Mouse (Mus musculus): ENCODE data around the gene Mfsd11. TPM values are rescaled to one million over a fixed set of nuclear protein-coding genes. Genes with fewer than 3 reads are reported as not detected.

Mfsd11 gene
- 36.4 and 40.6 TPM in 2 replicates for polyA plus RNA-seq (2012; rRNA removed)

- TF ChIP-seq CTCF (IDR thresholded peaks at IDR 0.05; ENCODE audit: borderline replicate concordance, extremely low read depth, insufficient read depth, insufficient read length) = no peak
- peak; percentile 35; the same call in 1 of the 2 replicates for TF ChIP-seq POLR2A (IDR thresholded peaks at IDR 0.05; ENCODE audit: borderline replicate concordance, extremely low read depth, insufficient read depth, insufficient read length, poor library complexity, severe bottlenecking)
- DNase-seq (ENCODE audit: low read depth) = peak; percentile 84
Observed at GRCm38 (mm10) chr11:116852291-116852890, at the start of gene Mfsd11. Mfsd11 (plus strand) TSS chr11:116852440.

- no peak for DNase-seq (ENCODE audit: low read depth)
- TF ChIP-seq CTCF (IDR thresholded peaks at IDR 0.05; ENCODE audit: borderline replicate concordance, extremely low read depth, insufficient read depth, insufficient read length) = no peak
- no peak for TF ChIP-seq POLR2A (IDR thresholded peaks at IDR 0.05; ENCODE audit: borderline replicate concordance, extremely low read depth, insufficient read depth, insufficient read length, poor library complexity, severe bottlenecking)
Observed at GRCm38 (mm10) chr11:116802709-116803108, 49.5 kb upstream of the Mfsd11 start.

- peak; percentile 33 for DNase-seq (ENCODE audit: low read depth)
- TF ChIP-seq POLR2A (IDR thresholded peaks at IDR 0.05; ENCODE audit: borderline replicate concordance, extremely low read depth, insufficient read depth, insufficient read length, poor library complexity, severe bottlenecking) (no peak), CTCF (IDR thresholded peaks at IDR 0.05; ENCODE audit: borderline replicate concordance, extremely low read depth, insufficient read depth, insufficient read length) (no peak)
Observed at GRCm38 (mm10) chr11:116806136-116807071, 45.8 kb upstream of the Mfsd11 start.

GRCm38 (mm10) chr11:116807116-116807515, 45.1 kb upstream of the Mfsd11 start:
- TF ChIP-seq CTCF (IDR thresholded peaks at IDR 0.05; ENCODE audit: borderline replicate concordance, extremely low read depth, insufficient read depth, insufficient read length) (no peak), POLR2A (IDR thresholded peaks at IDR 0.05; ENCODE audit: borderline replicate concordance, extremely low read depth, insufficient read depth, insufficient read length, poor library complexity, severe bottlenecking) (no peak)
- peak; percentile 31 for DNase-seq (ENCODE audit: low read depth)

- DNase-seq (ENCODE audit: low read depth) = no peak
- TF ChIP-seq POLR2A (IDR thresholded peaks at IDR 0.05; ENCODE audit: borderline replicate concordance, extremely low read depth, insufficient read depth, insufficient read length, poor library complexity, severe bottlenecking) (no peak), CTCF (IDR thresholded peaks at IDR 0.05; ENCODE audit: borderline replicate concordance, extremely low read depth, insufficient read depth, insufficient read length) (no peak)
Observed at GRCm38 (mm10) chr11:116807526-116807925, 44.7 kb upstream of the Mfsd11 start.

DNA sequence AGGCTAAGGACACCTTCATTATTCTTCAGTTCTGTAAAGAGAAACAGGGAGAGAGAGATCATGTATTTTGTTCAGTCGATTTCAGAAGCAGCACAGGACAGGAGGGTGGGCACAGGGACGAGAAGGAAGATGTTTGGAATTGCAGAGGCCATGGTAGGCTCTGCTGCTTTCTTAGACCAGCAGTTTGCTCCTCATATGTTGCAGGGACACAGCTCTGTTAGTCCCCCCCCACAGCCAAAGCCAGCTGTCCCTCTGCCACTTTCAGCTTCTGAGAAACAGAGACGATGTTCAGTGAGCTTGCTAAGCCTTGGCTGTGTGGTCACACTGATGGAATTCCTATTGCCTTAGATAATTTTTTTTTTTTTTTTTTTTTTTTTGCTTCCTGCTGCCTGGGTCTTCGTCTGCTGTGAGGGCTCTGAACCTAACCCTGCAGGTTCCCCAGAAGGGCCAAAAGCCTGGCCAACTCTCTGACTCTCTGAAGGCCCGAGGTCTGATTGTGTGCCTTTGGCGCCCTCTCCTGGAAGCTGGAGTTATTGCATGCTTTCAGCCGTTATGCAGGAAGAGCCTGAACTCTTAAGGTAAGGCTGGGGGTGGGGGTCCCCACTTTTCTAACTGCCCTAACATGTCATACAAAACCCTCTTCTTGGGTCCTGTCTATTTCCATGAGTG, 44.2 kb upstream of the Mfsd11 start:
- TF ChIP-seq CTCF (IDR thresholded peaks at IDR 0.05; ENCODE audit: borderline replicate concordance, extremely low read depth, insufficient read depth, insufficient read length) (peak; percentile 93), POLR2A (IDR thresholded peaks at IDR 0.05; ENCODE audit: borderline replicate concordance, extremely low read depth, insufficient read depth, insufficient read length, poor library complexity, severe bottlenecking) (no peak)
- DNase-seq (ENCODE audit: low read depth) = peak; percentile 89

GRCm38 (mm10) chr11:116808811-116809395, 43.3 kb upstream of the Mfsd11 start:
- TF ChIP-seq POLR2A (IDR thresholded peaks at IDR 0.05; ENCODE audit: borderline replicate concordance, extremely low read depth, insufficient read depth, insufficient read length, poor library complexity, severe bottlenecking) (no peak), CTCF (IDR thresholded peaks at IDR 0.05; ENCODE audit: borderline replicate concordance, extremely low read depth, insufficient read depth, insufficient read length) (no peak)
- no peak for DNase-seq (ENCODE audit: low read depth)

DNA sequence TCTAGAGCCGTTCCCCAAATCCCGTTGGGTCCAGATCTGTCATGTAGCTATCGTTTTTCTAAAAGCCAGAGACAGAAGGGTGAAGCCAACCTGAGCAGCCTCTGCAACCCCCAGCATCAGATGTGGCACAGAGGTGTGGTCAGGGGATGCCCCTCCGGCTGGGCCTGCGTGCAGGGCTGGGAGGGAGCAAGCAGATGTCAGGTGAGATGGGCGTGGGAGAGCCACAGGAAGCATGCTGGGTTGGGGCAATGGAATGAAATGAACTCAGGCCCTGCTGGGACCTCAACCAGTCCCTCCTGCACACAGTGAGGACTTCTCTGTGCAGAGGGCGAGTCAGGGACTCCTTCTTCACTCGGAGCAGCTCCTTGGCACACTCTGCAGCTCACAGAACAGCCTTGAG, 42.7 kb upstream of the Mfsd11 start:
- TF ChIP-seq POLR2A (IDR thresholded peaks at IDR 0.05; ENCODE audit: borderline replicate concordance, extremely low read depth, insufficient read depth, insufficient read length, poor library complexity, severe bottlenecking) (no peak), CTCF (IDR thresholded peaks at IDR 0.05; ENCODE audit: borderline replicate concordance, extremely low read depth, insufficient read depth, insufficient read length) (no peak)
- no peak for DNase-seq (ENCODE audit: low read depth)

DNA sequence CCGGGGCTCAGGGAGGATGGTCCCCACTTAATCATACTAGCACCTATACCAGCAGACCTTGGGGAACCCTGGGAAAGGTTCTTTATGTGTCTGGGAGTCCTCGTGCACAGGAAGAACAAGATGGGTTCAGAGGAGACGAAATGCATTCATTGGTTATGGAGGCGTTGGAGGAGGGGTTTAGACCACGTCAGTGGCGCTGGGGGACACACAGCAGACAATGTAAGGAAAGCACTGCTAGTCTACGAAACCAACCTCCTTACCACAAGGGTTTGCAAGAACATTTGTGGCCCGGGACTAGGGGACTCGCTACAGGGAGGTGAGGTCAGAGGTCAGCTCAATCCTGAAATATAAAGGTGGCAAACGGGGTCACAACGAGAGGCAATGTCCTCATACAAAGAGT, 41.7 kb upstream of the Mfsd11 start:
- no peak for TF ChIP-seq CTCF (IDR thresholded peaks at IDR 0.05; ENCODE audit: borderline replicate concordance, extremely low read depth, insufficient read depth, insufficient read length)
- no peak for TF ChIP-seq POLR2A (IDR thresholded peaks at IDR 0.05; ENCODE audit: borderline replicate concordance, extremely low read depth, insufficient read depth, insufficient read length, poor library complexity, severe bottlenecking)
- DNase-seq (ENCODE audit: low read depth) = peak; percentile 88

GRCm38 (mm10) chr11:116810983-116811901, 41.0 kb upstream of the Mfsd11 start:
- TF ChIP-seq POLR2A (IDR thresholded peaks at IDR 0.05; ENCODE audit: borderline replicate concordance, extremely low read depth, insufficient read depth, insufficient read length, poor library complexity, severe bottlenecking) (peak; percentile 43; the same call in 1 of the 2 replicates), CTCF (IDR thresholded peaks at IDR 0.05; ENCODE audit: borderline replicate concordance, extremely low read depth, insufficient read depth, insufficient read length) (no peak; the same call in 1 of the 2 replicates)
- DNase-seq (ENCODE audit: low read depth) = peak; percentile 96
